Mouse (Mus musculus) kidney, adult 2 months (tissue): ENCODE measurements around the gene Plekhn1. TPM values are rescaled to one million over a fixed set of nuclear protein-coding genes. Genes with fewer than 3 reads are reported as not detected.

Experiments used
- DNase-seq: peaks from one replicate; pipeline ENCODE4 v3.0.0; 2021
- H3K27ac ChIP-seq: fragments of 200-500 bp; 2 replicates; pipeline ENCODE4 v1.5.1; 2012; ENCODE audit warnings: low read depth, low read length, control low read depth, inconsistent platforms; ENCODE audit not compliant: insufficient read depth
- H3K27me3 ChIP-seq: fragments of 200-500 bp; replicated peaks from 2 replicates; pipeline ENCODE4 v1.6.1; 2012; ENCODE audit warnings: mild to moderate bottlenecking, moderate library complexity, low read length, inconsistent platforms; ENCODE audit not compliant: control insufficient read depth, insufficient read depth
- H3K36me3 ChIP-seq: fragments of 200-500 bp; 2 replicates; pipeline ENCODE4 v1.6.1; 2012; ENCODE audit warnings: mild to moderate bottlenecking, moderate library complexity, low read length, inconsistent platforms; ENCODE audit not compliant: control insufficient read depth, insufficient read depth
- H3K4me1 ChIP-seq: fragments of 200-500 bp; 2 replicates; pipeline ENCODE4 v1.6.1; 2011; ENCODE audit warnings: low read length; ENCODE audit not compliant: control insufficient read depth, insufficient read depth
- H3K4me3 ChIP-seq: fragments of 200-500 bp; 2 replicates; pipeline ENCODE4 v1.5.1; 2011; ENCODE audit warnings: mild to moderate bottlenecking, low read depth, low read length, control low read depth; ENCODE audit not compliant: insufficient read depth
- CTCF ChIP-seq: fragments of 200-500 bp; conservative IDR thresholded peaks from 2 replicates; pipeline ENCODE4 v1.5.1; 2011; ENCODE audit warnings: low read depth, mild to moderate bottlenecking, control low read depth, low read length, moderate library complexity, mixed read lengths; ENCODE audit not compliant: insufficient read depth, insufficient read length
- POLR2A ChIP-seq: fragments of 200-500 bp; IDR thresholded peaks from one replicate; pipeline ENCODE4 v1.6.1; 2011; ENCODE audit warnings: low read depth, low read length, control low read depth
- WGBS: fragments of 180-500 bp; shearing (Covaris S2); methylation state at CpG from one replicate; pipeline ENCODE4 v1.1.7; 2018; 5-methylcytosine and 5-hydroxymethylcytosine counted together
- polyA plus RNA-seq: library from polyadenylated mRNA; depleted of rRNA; stranded (reverse); fragments of >200 nt; gene quantifications from 2 replicates; pipeline ENCODE4 v1.2.3, GENCODE M21; 2012; rRNA removed

The Plekhn1 gene
- polyA plus RNA-seq, result 34.8 and 41.2 TPM in 2 replicates

DNA sequence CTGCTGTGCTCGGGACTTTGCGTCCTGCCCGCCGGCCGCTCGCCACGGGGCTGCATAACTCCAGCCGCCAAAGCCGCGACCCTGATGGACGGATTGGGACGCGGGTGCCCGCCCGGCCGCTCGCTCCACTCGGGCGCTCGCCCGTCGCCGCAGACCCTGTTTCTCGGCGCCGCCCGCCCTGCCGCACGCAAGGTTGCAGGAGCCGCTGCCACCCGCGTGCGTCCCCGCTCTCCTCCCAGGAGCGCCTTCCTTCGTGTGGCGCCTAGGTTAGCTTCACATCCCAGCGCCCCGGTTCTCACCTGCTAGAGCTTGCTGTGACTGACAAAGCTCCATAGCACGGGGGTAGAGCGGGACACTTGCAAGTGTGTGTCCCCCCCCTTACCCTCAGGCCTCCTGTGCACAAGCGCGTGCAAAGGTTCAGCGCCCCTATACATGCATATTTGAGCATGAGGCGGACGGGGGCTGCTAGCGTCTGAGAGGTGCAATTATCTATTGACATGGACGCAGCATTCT, at the start of gene Plekhn1:
TSS of gene Plekhn1 (minus strand) at position 157 of the 513 bp plus-strand sequence.
- H3K36me3 ChIP-seq, result no peaks in the 10 kb centered on the region
- no peaks in the 10 kb centered on the region for H3K27me3 ChIP-seq
- peak within 1 kb of the TSS; percentile 85 for H3K4me3 ChIP-seq
- TF ChIP-seq POLR2A (no peak), CTCF (no peak)
- under 1% methylated on average over 47 of the region's 48 CpGs for WGBS
- DNase-seq, result peak; percentile 82
- H3K27ac ChIP-seq, result 0 out of 2 replicates have a peak within 1 kb of the TSS, but pooled peaks have one; percentile 13
- no peaks in the 10 kb centered on the region for H3K4me1 ChIP-seq

DNA sequence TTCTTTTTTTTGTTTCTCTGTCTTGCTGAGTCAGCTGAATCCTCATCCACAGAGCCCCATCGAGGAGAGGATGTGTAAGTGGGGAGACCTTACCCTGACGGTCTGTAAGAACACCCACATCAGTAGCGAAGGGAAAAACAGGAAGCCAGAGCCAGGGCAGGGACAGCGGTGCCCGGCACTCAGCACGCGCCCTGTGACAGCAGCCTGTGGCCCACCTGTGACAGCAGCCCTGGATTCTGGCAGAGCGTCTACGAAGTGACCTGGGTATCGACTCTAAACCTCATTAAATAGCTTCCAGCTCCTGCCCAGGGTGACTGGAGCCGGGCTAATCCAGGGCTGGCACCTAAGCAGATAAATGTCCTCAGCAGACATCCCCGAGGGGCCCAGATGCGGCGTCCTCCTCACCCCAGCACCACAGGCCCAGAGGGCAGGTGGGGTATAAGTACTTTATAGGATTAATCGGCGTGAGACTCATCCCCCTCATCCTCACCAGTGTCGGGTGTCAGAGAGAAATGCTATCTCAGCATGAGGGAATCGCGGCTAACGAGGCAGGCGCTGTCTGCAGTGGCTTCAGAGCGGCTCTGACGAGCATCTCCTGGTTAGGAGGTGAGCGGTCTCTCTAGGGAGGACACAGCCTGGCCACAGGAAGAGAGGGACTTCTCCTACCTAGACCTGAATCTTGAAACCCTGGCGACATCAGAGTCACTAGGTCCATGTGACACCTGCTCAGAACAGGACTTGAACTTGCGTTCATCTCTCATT, 20.6 kb upstream of the Plekhn1 start, which contains the start of gene Samd11:
TSS of gene Samd11 (minus strand) at position 580 of the 762 bp plus-strand sequence.
- no peak for DNase-seq
- Histone ChIP-seq H3K27me3 (no peaks in the 10 kb centered on the region), H3K4me1 (peaks cover 8% of the 10 kb centered on the region; the same call in 1 of the 2 replicates), H3K36me3 (no peaks in the 10 kb centered on the region), H3K27ac (no peak within 1 kb of the TSS), H3K4me3 (no peak within 1 kb of the TSS)
- TF ChIP-seq POLR2A (no peak), CTCF (no peak)
- 25% methylated on average over 26 of the region's 26 CpGs for WGBS

DNA sequence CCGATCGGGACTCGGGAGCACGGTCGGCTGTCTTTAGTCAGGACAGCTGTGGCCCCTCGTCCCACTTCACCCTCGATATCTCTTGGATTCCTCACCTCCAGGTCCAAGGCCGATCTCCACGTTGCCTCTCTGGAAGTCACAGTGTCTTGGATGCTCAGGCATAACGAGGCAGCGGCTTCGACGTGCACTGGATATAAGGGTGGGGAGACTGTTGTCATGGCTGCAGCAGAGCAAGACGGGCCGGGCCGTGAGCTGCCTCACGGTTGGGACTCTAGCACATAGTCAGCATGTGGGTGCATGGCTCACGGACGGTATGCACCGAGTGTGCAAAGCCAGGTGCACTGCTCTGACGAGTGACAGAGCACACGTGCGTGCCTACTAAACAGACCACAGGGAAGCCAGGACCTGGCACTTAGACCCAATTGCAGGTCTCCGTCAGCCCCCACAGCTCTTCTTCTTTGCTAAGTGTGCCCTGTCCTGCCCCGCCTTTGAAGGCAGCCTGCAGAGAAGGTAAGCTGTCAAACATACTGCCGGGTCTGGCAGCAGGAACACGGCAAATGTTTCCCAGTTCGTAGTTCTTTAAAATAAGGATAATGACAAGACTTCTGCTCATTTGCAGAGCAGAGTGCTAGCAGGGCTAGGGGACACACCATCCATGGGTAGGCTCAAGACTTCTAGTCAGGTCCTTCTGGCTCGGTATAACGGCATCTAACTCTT, 19.9 kb upstream of the Plekhn1 start:
- peaks cover 8% of the 10 kb centered on the region; the same call in 1 of the 2 replicates for H3K4me1 ChIP-seq
- DNase-seq, result no peak
- H3K36me3 ChIP-seq, result no peaks in the 10 kb centered on the region
- H3K27ac ChIP-seq, result no peak overlapping the region
- TF ChIP-seq POLR2A (no peak), CTCF (no peak)
- WGBS, result 7% methylated on average over 30 of the region's 30 CpGs
- H3K27me3 ChIP-seq, result no peaks in the 10 kb centered on the region
- H3K4me3 ChIP-seq, result no peak overlapping the region

DNA sequence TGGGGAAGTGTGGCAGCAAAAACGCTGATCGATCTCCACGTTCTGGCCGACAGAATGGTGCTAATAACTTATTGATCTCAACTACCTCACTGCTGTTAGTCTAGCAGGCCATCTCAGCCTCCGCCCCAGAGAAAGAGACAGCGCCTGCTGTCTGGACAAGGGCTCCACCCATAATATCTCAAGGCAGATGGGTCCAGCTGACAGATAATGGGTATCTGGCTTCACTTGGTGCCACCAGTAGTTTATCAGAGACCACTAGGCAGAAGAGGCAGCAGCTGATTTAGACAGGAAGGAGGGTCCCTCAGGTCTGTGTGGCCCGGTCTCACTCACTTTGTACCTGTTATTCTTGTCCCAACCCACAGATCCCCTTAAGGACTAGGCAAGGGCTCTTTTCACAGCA, 18.4 kb upstream of the Plekhn1 start:
- WGBS, result 53% methylated on average over 7 of the region's 7 CpGs
- H3K27ac ChIP-seq, result no peak overlapping the region
- no peak for DNase-seq
- no peaks in the 10 kb centered on the region for H3K36me3 ChIP-seq
- TF ChIP-seq POLR2A (no peak), CTCF (no peak)
- no peak overlapping the region for H3K4me3 ChIP-seq
- H3K27me3 ChIP-seq, result no peaks in the 10 kb centered on the region
- H3K4me1 ChIP-seq, result peaks cover 8% of the 10 kb centered on the region; the same call in 1 of the 2 replicates

DNA sequence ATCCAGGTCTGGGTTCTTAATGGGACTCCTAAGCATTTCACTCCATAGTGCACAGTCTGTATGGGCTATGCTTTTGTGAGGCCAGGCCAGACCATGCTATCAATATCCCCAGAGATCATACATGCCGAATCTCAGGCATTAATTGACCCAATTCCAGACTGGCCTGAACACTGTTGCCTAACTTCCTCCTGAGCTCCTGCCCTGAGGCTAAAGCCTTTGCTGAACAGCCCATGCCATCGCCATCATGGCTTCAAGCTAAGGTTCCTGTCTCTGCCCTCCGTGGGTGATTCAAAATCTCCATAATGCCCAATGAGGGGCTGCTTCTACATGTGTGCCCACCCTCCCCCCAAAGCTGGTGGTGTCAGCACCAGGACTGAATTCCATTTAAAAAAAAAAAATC, 18.0 kb upstream of the Plekhn1 start:
- DNase-seq, result no peak
- Histone ChIP-seq H3K27ac (no peak overlapping the region), H3K36me3 (no peaks in the 10 kb centered on the region), H3K4me3 (no peak overlapping the region), H3K27me3 (no peaks in the 10 kb centered on the region), H3K4me1 (peaks cover 8% of the 10 kb centered on the region; the same call in 1 of the 2 replicates)
- 48% methylated on average over 3 of the region's 3 CpGs for WGBS
- no peak for TF ChIP-seq POLR2A
- no peak for TF ChIP-seq CTCF

DNA sequence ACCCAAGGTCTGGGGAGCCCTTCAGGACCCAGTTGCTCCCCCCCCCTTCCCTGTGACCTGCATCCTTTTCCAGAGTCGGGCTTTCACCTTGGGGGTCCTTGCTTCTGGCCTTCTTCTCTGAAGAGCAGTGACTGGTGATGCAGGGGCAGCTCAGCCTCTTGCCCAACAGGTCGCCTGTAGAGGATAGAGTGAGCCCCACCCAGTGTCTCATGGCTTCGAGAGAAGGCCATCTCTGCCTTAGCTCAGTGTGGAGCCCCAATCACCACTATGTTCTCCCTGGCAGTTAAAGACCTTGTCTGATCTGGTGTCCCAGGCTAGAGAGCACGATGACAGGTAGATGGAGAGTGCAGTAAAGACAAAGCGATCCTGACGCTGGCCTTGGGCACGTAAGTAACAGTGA, 17.5 kb upstream of the Plekhn1 start:
- H3K27ac ChIP-seq, result no peak overlapping the region
- H3K36me3 ChIP-seq, result no peaks in the 10 kb centered on the region
- 51% methylated on average over 7 of the region's 7 CpGs for WGBS
- no peak overlapping the region for H3K4me3 ChIP-seq
- H3K4me1 ChIP-seq, result peaks cover 8% of the 10 kb centered on the region; the same call in 1 of the 2 replicates
- H3K27me3 ChIP-seq, result no peaks in the 10 kb centered on the region
- DNase-seq, result no peak
- TF ChIP-seq POLR2A (no peak), CTCF (no peak)

DNA sequence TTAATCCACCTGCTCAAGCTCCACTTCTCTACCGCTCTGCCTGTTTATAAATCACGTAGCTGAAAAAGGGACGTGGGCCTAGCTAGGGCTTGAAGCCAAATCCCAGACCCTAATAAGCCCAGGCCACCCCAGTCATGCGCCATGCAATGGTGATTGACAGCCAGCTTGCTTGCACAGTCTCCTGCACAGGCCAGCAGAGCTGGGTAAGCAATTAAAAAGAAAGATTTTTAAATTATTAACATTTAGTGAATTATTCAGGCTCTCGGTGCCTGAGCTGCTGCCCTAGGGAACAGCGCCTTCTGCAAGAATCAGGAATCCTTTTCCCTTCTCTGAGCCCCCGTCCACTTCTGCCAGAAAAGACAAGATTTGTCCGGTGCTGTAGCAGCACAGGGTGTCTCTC, 16.4 kb upstream of the Plekhn1 start:
- no peak for TF ChIP-seq CTCF
- no peak for TF ChIP-seq POLR2A
- no peak overlapping the region for H3K4me3 ChIP-seq
- H3K27ac ChIP-seq, result no peak overlapping the region
- 35% methylated on average over 8 of the region's 8 CpGs for WGBS
- H3K27me3 ChIP-seq, result no peaks in the 10 kb centered on the region
- peak; percentile 11 for DNase-seq
- H3K4me1 ChIP-seq, result peaks cover 8% of the 10 kb centered on the region; the same call in 1 of the 2 replicates
- H3K36me3 ChIP-seq, result no peaks in the 10 kb centered on the region; the same call in 1 of the 2 replicates
